Mouse (Mus musculus): ENCODE measurements at regions not wholly inside any gene's neighbourhood (a gene's known extent, or its start where the extent isn't known, plus 50 kb on each side); places are given as distances from the start of the nearest gene placed in this dataset.

DNA sequence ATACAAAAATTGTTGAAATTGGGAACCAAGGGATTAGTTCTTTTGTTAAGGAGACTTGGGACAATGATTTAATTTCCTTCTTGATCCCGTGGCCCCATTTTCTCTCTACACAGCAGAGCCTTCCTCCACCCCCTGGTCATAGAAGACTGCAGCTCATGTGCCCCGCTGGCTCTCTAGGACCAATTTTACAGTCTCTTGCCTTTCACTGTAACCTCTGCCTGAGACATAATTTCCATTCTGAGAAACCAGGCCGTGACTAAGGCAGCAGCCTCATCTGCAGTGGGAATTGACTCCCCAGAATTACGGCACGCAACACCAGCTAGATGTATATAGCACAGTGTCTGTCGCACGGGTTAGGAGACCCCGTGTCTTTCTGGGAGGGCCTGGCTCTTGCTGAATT, 63.0 kb upstream of the Hpf1 start:
- intact Hi-C loops (cut with DNase I), result no loop called here
- DNase-seq (ENCODE audit: extremely low spot score in 1 of 2, low spot score in 2 of 2), result no peak

DNA sequence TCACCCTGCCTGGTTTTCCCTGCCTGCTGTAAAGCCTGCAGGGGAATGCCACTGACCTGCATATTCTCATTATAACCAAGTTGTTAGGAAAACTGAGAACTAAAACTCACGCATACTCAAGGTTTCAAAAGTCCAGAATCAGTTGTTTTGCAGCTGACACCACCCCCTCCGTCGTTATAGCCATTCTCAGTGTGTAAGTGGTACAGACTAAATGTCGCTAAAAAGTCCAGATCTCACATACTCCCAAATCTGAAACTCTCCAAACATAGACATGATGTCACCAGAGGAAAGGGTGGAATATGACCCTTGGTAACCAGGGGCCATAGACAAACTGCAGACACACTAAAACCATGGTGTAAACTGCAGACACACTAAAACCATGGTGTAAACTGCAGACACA, 61.1 kb upstream of the Hpf1 start:
- intact Hi-C loops (cut with DNase I), result no loop called here
- DNase-seq (ENCODE audit: extremely low spot score in 1 of 2, low spot score in 2 of 2), result no peak

DNA sequence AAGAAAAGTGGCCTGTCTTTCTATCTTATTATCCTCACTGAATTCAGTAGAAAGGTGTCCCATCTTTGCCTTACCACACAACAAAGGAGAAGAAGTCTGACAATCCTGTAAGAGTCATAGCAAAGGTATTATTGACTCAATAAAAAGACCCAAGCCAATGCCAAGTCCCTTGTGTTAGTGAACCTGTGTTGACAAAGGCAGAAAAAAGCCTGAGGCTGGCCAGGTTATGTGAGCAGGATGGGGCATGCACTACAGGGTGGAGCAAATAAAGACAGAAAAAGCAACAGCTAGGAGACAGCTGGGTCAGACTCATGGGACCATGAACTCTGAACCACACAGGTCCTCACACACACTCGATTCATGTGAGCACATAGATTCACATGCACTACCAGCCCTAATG, 59.7 kb upstream of the Hpf1 start:
- no peak for DNase-seq (ENCODE audit: extremely low spot score in 1 of 2, low spot score in 2 of 2)
- intact Hi-C loops (cut with DNase I), result no loop called here

DNA sequence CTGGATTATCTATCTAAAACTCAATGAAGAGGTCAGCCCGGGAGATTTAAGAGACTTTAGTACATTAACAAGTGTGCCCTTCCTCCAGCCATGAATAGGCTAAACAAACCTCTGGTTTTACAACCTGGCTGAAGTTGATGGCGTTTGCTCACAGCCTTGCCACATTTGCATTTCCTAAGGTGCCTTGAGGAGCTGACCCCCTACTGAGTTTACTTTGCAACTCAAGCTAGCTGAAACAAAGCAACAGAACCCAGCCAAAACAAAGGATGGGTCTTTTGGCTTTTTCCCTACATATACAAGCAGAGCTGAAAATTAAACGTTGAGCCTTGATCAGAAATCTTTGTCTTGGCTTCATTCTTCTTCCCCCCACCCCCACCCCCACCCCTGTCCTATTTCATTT, 51.7 kb upstream of the Hpf1 start:
- DNase-seq (ENCODE audit: extremely low spot score in 1 of 2, low spot score in 2 of 2), result no peak
- intact Hi-C loops (cut with DNase I), result no loop called here
